Mouse (Mus musculus): ENCODE results near the gene Mast3. TPM values are rescaled to one million over a fixed set of nuclear protein-coding genes. Genes with fewer than 3 reads are reported as not detected.

Mast3 gene
- polyA plus RNA-seq, 1 experiment from 2014 or later, result 5.7 TPM

DNA sequence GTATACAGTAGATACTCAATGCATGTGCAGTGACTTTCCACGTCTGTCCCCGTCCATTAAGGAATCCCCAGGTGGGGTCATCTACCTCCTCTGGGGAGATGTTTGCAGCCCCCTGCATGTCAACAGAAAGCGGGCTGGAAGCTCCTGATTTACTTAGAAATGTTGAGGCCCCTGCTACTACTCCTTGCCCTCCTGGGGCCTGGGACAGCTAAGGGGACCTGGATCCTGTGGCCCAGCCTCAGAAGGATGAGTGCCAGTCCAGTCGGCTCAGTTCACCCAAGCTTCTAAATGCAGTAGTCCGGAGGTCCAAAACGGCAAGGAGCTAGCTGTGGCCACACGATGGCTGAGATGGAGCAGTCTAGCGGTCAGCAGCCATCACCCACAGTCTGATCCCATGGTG, 39.1 kb upstream of the Mast3 start:
- no peaks in the 10 kb centered on the region for H3K36me3 ChIP-seq (ENCODE audit: control insufficient read depth, insufficient read depth, low read length)
- DNase-seq (ENCODE audit: low spot score) (no peak), ATAC-seq (ENCODE audit: low FRiP score, low TSS enrichment) (no peak)
- TF ChIP-seq CTCF (IDR thresholded peaks at IDR 0.05; ENCODE audit: low read depth), result no peak
- no peak for TF ChIP-seq EP300 (optimal IDR thresholded peaks at IDR 0.05)
- H3K27ac ChIP-seq (replicated peaks), result no peak overlapping the region
- H3K9me3 ChIP-seq (ENCODE audit: control insufficient read depth, low read length), result no peaks in the 10 kb centered on the region
- H3K27me3 ChIP-seq (ENCODE audit: control insufficient read depth, insufficient read depth, low read length), result no peaks in the 10 kb centered on the region
- WGBS, result 87% methylated on average over 8 of the region's 8 CpGs
- H3K4me3 ChIP-seq (ENCODE audit: low read depth, low read length), result no peak overlapping the region
- no peak overlapping the region for H3K4me2 ChIP-seq (replicated peaks; ENCODE audit: low read depth)
- no peaks in the 10 kb centered on the region for H3K4me1 ChIP-seq (replicated peaks; ENCODE audit: control insufficient read depth, insufficient read depth)
- H3K9ac ChIP-seq (ENCODE audit: low read length), result no peak overlapping the region

DNA sequence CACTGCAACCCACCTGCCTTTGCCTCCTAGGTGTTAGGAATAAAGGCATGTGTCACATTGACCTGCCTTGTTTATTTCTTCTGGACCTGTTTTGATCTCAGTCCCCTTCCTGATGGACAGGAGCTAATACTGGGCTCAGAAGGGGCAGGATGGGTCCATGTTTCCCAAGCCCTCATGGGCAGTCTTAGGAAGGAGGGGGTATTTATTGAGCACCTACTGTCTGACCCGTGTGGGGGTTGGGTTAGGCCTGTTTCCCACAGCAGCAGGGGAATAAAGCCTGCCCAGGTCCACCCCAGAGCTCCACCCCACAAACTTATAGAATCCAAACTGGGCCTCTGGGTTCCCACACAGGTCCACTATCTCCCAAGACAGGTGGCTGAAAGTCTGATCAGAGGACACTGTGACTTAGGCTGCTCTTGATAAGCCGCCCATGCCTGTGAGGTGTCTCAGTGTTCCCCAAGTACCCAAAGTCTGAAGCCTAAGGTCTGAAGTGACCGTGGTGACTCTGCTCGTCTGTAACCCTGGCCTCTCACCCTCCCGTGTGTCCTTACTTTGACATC, 38.4 kb upstream of the Mast3 start:
- ATAC-seq (ENCODE audit: low FRiP score, low TSS enrichment) (no peak), DNase-seq (ENCODE audit: low spot score) (no peak)
- H3K9ac ChIP-seq (ENCODE audit: low read length), result no peak overlapping the region
- H3K9me3 ChIP-seq (ENCODE audit: control insufficient read depth, low read length), result no peaks in the 10 kb centered on the region
- no peak overlapping the region for H3K4me2 ChIP-seq (replicated peaks; ENCODE audit: low read depth)
- WGBS, result 89% methylated on average over 5 of the region's 5 CpGs
- H3K27ac ChIP-seq (replicated peaks), result no peak overlapping the region
- H3K27me3 ChIP-seq (ENCODE audit: control insufficient read depth, insufficient read depth, low read length), result no peaks in the 10 kb centered on the region
- H3K4me3 ChIP-seq (ENCODE audit: low read depth, low read length), result no peak overlapping the region
- TF ChIP-seq EP300 (optimal IDR thresholded peaks at IDR 0.05), result no peak
- TF ChIP-seq CTCF (IDR thresholded peaks at IDR 0.05; ENCODE audit: low read depth), result no peak
- H3K36me3 ChIP-seq (ENCODE audit: control insufficient read depth, insufficient read depth, low read length), result no peaks in the 10 kb centered on the region
- H3K4me1 ChIP-seq (replicated peaks; ENCODE audit: control insufficient read depth, insufficient read depth), result 0 out of 2 replicates have a peak, but pooled peaks cover 3% of the 10 kb centered on the region

DNA sequence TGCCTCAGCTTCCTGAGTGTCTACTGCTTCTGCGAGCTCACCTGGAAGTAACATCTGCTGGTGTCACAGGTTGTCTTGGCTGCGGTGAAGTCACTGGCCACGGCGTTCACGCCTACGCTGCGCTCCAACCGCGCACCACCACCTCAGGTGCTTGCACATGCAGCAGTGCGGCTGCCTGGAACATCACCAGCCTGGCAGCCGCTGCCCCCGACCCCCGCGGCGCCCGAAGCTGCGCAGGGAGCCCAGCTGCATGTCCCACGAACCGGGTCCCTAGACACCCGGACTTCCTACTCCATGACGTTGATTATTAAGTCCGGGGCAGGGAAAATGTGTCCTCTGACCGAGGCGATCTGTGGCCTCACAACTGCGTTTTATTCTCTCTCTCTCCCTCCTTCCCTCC, 37.6 kb upstream of the Mast3 start:
- Histone ChIP-seq H3K4me3 (ENCODE audit: low read depth, low read length) (no peak overlapping the region), H3K9me3 (ENCODE audit: control insufficient read depth, low read length) (no peaks in the 10 kb centered on the region), H3K4me1 (replicated peaks; ENCODE audit: control insufficient read depth, insufficient read depth) (0 out of 2 replicates have a peak, but pooled peaks cover 3% of the 10 kb centered on the region), H3K27ac (replicated peaks) (no peak overlapping the region), H3K9ac (ENCODE audit: low read length) (no peak overlapping the region), H3K27me3 (ENCODE audit: control insufficient read depth, insufficient read depth, low read length) (no peaks in the 10 kb centered on the region), H3K4me2 (replicated peaks; ENCODE audit: low read depth) (no peak overlapping the region), H3K36me3 (ENCODE audit: control insufficient read depth, insufficient read depth, low read length) (no peaks in the 10 kb centered on the region)
- ATAC-seq (ENCODE audit: low FRiP score, low TSS enrichment), result no peak
- DNase-seq (ENCODE audit: low spot score), result no peak
- TF ChIP-seq CTCF (IDR thresholded peaks at IDR 0.05; ENCODE audit: low read depth) (no peak), EP300 (optimal IDR thresholded peaks at IDR 0.05) (no peak)
- 70% methylated on average over 25 of the region's 25 CpGs for WGBS

DNA sequence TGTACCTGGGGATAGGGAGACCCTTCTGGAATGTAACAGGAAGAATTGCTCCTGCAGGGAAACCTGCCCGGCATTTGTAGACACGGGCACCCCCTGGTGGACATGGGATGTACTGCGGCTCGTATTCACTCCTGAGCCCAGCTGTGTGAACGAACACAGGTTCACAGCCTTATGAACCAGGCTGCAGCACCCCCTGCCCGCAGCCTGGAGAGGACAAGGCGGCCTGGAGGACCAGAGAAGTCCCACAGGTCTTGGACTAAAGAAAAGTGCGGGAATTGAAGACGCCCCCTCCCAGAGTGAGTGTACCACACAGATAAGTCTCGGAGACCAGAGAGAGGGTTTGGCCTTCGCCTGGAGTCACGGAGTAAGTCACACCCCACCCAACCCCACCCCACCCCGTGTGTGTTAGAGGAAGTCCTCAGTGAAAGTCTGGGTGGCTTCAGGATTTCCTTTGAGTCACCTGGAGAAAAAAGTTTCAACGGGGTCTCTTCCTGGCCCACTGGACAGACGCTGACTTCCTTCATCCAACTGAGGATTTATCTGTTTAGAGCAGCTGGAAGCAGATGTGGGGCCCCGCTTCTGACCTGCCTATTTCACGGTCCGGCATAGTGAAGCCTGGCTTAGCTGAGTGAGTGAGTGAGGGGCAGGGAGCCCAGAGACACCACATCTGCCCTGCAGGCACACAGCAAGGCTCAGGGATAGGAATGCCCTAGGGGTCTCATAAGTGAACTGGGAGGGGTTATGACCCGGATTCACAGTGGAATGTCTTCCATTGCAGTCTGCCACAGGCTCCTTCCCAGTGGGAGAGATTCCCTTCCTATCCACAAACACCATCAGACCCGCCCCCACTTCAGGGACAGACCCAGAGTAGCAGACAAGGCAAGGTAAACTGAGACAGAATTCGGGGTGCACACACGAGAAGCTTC, 36.6 kb upstream of the Mast3 start:
- H3K27ac ChIP-seq (replicated peaks), result peak overlapping the region; percentile 87
- TF ChIP-seq CTCF (IDR thresholded peaks at IDR 0.05; ENCODE audit: low read depth), result peak; percentile 95
- TF ChIP-seq EP300 (optimal IDR thresholded peaks at IDR 0.05), result no peak
- H3K4me3 ChIP-seq (ENCODE audit: low read depth, low read length), result no peak overlapping the region
- DNase-seq (ENCODE audit: low spot score), result peak; percentile 95
- no peaks in the 10 kb centered on the region for H3K9me3 ChIP-seq (ENCODE audit: control insufficient read depth, low read length)
- 0 out of 2 replicates have a peak, but pooled peaks cover 3% of the 10 kb centered on the region for H3K4me1 ChIP-seq (replicated peaks; ENCODE audit: control insufficient read depth, insufficient read depth)
- no peaks in the 10 kb centered on the region for H3K27me3 ChIP-seq (ENCODE audit: control insufficient read depth, insufficient read depth, low read length)
- no peaks in the 10 kb centered on the region; the same call in 1 of the 2 replicates for H3K36me3 ChIP-seq (ENCODE audit: control insufficient read depth, insufficient read depth, low read length)
- H3K4me2 ChIP-seq (replicated peaks; ENCODE audit: low read depth), result peak overlapping the region; percentile 17; the same call in 1 of the 2 replicates
- WGBS, result 25% methylated on average over 22 of the region's 22 CpGs
- H3K9ac ChIP-seq (ENCODE audit: low read length), result no peak overlapping the region
- ATAC-seq (ENCODE audit: low FRiP score, low TSS enrichment), result peak; percentile 3; the same call in 1 of the 2 replicates

DNA sequence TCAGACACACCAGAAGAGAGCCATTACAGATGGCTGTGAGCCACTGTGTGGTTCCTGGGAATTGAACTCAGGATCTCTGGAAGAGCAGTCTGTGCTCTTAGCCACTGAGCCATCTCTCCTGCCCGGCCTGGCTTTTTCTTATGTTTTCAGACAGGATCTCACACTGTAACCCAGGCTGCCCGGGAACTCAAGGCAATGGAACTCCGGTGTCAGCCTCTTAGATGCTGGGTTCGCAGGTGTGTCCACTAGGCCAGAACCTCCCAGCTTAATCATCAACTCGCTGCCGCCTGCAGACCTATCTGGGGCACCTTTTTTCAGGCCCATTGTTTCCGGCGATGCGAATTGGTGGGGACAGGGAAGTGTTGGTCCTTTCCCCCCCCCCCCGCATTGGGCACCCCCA, 35.7 kb upstream of the Mast3 start:
- no peaks in the 10 kb centered on the region for H3K27me3 ChIP-seq (ENCODE audit: control insufficient read depth, insufficient read depth, low read length)
- TF ChIP-seq EP300 (optimal IDR thresholded peaks at IDR 0.05) (no peak), CTCF (IDR thresholded peaks at IDR 0.05; ENCODE audit: low read depth) (no peak)
- no peak overlapping the region for H3K4me3 ChIP-seq (ENCODE audit: low read depth, low read length)
- 38% methylated on average over 10 of the region's 10 CpGs for WGBS
- H3K4me2 ChIP-seq (replicated peaks; ENCODE audit: low read depth), result no peak overlapping the region
- H3K27ac ChIP-seq (replicated peaks), result peak overlapping the region; percentile 87
- no peaks in the 10 kb centered on the region for H3K9me3 ChIP-seq (ENCODE audit: control insufficient read depth, low read length)
- ATAC-seq (ENCODE audit: low FRiP score, low TSS enrichment), result no peak
- H3K36me3 ChIP-seq (ENCODE audit: control insufficient read depth, insufficient read depth, low read length), result no peaks in the 10 kb centered on the region; the same call in 1 of the 2 replicates
- no peak overlapping the region for H3K9ac ChIP-seq (ENCODE audit: low read length)
- 0 out of 2 replicates have a peak, but pooled peaks cover 3% of the 10 kb centered on the region for H3K4me1 ChIP-seq (replicated peaks; ENCODE audit: control insufficient read depth, insufficient read depth)
- DNase-seq (ENCODE audit: low spot score), result peak; percentile 69
